Mouse (Mus musculus) cortical plate, adult 2 months (tissue): Measurements from ENCODE around the gene Pomgnt1. TPM values are rescaled to one million over a fixed set of nuclear protein-coding genes. Genes with fewer than 3 reads are reported as not detected.

Source experiments
- H3K27ac ChIP-seq: fragments of 200-500 bp; 2 replicates; pipeline ENCODE4 v1.5.1; 2012; ENCODE audit warnings: low read length, control low read depth, inconsistent platforms; ENCODE audit not compliant: insufficient read depth
- H3K4me1 ChIP-seq: fragments of 200-500 bp; 2 replicates; pipeline ENCODE4 v1.6.1; 2011; ENCODE audit warnings: low read length; ENCODE audit not compliant: control insufficient read depth, insufficient read depth
- H3K4me3 ChIP-seq: fragments of 200-500 bp; 2 replicates; pipeline ENCODE4 v1.5.1; 2011; ENCODE audit warnings: mild to moderate bottlenecking, low read length, control low read depth; ENCODE audit not compliant: insufficient read depth
- CTCF ChIP-seq: fragments of 200-500 bp; IDR thresholded peaks from 2 replicates; pipeline ENCODE4 v1.5.1; 2011; ENCODE audit warnings: mild to moderate bottlenecking, control low read depth, low read length; ENCODE audit not compliant: insufficient read depth; ENCODE audit errors: extremely low read depth
- POLR2A ChIP-seq: fragments of 200-500 bp; IDR thresholded peaks from 2 replicates; pipeline ENCODE4 v1.6.1; 2011; ENCODE audit warnings: mild to moderate bottlenecking, low read length, control low read depth; ENCODE audit not compliant: insufficient read depth; ENCODE audit errors: extremely low read depth
- polyA plus RNA-seq: library from polyadenylated mRNA; depleted of rRNA; stranded (reverse); fragments of >200 nt; gene quantifications from 2 replicates; pipeline ENCODE4 v1.2.3, GENCODE M21; 2012

Pomgnt1 gene
- polyA plus RNA-seq, 1 experiment: 80.3 TPM

DNA sequence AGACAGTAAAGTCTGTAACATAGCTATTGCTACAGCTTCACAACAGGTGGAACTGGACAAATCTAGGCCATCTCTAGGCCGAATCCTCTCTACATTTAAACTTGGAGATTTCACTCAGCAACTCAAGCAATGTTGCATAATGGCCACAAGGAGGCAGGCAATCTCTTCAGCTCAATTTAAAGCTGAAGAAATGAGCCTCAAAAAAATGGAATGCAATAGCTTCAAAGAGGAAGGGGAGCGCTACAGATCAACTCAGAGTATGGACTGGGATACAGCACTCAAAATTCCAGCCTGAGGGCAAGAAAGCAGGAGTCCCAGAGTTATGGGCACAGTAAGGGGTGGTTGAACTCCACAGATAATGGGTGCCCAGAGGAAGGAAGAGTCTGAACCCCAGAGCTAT, 11.3 kb downstream of the Pomgnt1 start:
- TF ChIP-seq CTCF (peak; percentile 60; the same call in 1 of the 2 replicates), POLR2A (no peak)
- Histone ChIP-seq H3K4me1 (no peaks in the 10 kb centered on the region), H3K27ac (no peak overlapping the region), H3K4me3 (no peak overlapping the region)

DNA sequence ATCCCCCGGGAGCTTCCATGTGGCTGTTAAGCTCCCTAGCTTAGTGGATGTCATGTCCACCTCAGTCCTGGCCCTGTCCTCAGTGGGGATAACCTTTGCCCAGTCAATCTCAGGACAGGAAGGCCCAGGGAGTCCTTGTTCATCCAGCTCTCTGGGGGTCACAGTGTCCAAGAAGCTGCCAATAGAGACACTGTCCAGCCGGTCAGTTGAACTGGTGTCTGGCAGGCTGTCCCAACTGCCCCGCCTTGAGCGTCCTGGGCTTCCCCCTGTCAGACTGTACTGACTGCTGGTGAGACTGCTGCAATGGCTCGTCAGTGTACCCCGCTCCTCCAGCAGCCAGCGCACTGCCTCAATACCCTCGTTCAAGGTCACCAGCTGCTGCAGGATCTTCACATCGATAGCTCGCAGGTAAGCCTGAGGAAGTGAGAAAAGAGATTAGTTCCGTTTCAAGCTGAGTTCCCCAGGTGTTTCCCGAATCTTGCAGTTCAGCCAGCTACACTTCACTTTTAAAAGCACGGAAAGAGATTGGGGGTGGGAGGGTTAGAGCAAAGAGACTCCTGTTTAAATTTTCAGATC, 13.9 kb downstream of the Pomgnt1 start:
- TF ChIP-seq POLR2A: no peak
- no peak for TF ChIP-seq CTCF

DNA sequence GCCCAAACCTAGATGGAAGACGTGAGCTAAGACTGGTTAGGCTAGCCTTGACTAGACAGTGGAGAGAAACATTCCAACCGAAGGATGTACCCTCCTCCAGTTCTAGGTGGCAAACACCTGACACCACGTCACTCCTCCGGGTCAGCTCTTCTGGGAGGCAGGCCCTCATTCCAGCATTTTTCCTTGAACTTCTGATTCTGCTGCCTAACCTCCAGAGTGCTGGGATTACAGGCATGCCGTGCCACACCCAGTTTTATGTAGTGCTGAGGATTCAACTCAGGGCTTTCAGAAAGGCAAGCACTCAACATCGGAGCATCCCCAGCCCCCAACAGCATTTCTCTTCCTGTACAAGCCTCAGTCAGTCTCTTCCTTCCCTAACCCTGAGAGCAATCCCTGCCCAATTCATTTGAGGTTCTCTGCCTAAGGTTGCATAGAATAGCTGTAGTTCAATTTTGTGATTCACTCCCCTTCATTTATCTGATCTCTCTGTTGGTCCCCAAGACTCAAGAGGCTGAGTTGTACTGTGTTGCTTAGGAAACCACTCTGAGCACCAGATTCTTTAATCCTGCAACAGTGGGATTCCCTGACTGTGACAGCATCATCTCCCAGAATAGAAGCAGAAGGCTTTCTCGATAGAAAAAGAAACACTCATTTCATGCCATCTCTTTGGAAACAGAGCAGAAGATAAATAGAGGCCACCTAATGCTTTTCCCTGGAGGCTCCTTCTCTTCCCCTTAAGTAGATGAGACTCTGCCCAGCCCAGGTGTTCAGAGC, 17.3 kb downstream of the Pomgnt1 start:
- TF ChIP-seq CTCF (no peak), POLR2A (no peak)
- Histone ChIP-seq H3K4me1 (peaks cover 1% of the 10 kb centered on the region; the same call in 1 of the 2 replicates), H3K4me3 (no peak overlapping the region), H3K27ac (no peak overlapping the region)

More for the DNA sequence above, 13.9 kb downstream of the Pomgnt1 start:
- peaks cover 1% of the 10 kb centered on the region; the same call in 1 of the 2 replicates for H3K4me1 ChIP-seq
- no peak overlapping the region for H3K4me3 ChIP-seq
- H3K27ac ChIP-seq: no peak overlapping the region

DNA sequence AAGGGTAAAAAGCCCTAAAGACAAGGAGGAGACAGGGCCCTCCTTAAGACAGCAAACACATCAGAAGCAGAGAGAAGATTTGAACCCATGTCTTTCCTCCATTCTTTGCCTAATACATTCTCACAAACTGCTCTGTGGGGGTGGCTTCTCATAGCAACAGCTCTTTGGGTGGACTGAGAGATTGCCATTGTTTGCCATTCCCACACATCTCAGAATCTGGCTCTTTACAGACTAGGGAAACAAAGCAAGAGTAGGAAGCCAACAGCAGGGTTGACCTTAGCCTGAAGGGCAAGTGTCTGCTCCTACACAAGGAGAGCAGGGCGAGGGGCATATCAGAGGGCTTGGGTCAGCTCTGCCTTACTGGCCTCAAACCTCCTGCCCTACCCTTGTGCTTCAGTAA, 18.1 kb downstream of the Pomgnt1 start:
- Histone ChIP-seq H3K4me3 (no peak overlapping the region), H3K4me1 (peaks cover 1% of the 10 kb centered on the region; the same call in 1 of the 2 replicates), H3K27ac (peak overlapping the region; percentile 35; the same call in 1 of the 2 replicates)
- no peak for TF ChIP-seq POLR2A
- no peak for TF ChIP-seq CTCF

DNA sequence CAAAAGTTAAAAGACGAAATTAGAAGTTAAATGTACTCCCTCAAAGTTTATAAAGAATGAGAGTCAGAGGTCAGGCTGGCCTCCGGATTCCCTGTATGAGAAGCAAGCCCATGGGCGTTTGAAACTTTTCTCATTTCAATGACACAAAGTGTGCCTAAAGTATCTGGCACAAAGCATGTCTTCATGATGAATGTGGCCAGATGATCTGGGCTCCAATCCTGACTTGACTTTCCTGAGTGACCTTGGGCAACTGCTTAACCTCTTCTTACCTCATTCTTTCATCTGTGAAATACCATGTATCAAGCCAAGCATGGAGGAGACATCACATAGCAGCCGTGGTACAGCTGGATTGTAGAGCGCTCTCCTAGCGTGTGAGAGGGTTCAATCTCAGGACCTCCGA, 18.6 kb downstream of the Pomgnt1 start:
- peaks cover 1% of the 10 kb centered on the region; the same call in 1 of the 2 replicates for H3K4me1 ChIP-seq
- H3K4me3 ChIP-seq: no peak overlapping the region; the same call in 1 of the 2 replicates
- TF ChIP-seq POLR2A: no peak
- TF ChIP-seq CTCF: no peak
- peak overlapping the region; percentile 35; the same call in 1 of the 2 replicates for H3K27ac ChIP-seq

DNA sequence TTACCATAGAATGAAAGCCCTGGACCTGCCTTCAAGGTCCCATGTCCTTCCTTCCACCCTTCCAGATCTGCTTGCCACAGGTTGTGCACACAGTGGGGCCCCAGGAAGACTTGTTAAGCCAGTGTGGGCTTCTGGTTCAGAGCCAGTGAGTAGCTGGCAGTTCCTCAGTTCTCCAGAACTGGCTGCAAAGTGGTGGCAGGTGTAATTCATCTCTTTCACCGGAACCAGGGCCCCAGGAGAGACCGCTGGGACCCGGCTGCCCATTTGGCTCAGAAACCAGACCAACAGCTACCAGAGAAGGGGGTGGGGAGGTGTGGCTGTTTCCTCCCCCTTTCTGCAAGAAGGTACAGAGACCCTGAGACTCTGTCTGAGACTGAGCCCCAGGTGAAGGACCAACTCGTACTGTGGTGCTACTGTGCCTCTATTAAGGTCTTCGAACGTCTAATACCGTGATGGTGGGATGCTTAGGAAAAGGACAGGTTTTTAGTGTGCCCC, 19.7 kb downstream of the Pomgnt1 start:
- no peak overlapping the region for H3K27ac ChIP-seq
- no peak for TF ChIP-seq POLR2A
- no peak for TF ChIP-seq CTCF
- H3K4me3 ChIP-seq: peak overlapping the region; percentile 88
- peaks cover 1% of the 10 kb centered on the region; the same call in 1 of the 2 replicates for H3K4me1 ChIP-seq

DNA sequence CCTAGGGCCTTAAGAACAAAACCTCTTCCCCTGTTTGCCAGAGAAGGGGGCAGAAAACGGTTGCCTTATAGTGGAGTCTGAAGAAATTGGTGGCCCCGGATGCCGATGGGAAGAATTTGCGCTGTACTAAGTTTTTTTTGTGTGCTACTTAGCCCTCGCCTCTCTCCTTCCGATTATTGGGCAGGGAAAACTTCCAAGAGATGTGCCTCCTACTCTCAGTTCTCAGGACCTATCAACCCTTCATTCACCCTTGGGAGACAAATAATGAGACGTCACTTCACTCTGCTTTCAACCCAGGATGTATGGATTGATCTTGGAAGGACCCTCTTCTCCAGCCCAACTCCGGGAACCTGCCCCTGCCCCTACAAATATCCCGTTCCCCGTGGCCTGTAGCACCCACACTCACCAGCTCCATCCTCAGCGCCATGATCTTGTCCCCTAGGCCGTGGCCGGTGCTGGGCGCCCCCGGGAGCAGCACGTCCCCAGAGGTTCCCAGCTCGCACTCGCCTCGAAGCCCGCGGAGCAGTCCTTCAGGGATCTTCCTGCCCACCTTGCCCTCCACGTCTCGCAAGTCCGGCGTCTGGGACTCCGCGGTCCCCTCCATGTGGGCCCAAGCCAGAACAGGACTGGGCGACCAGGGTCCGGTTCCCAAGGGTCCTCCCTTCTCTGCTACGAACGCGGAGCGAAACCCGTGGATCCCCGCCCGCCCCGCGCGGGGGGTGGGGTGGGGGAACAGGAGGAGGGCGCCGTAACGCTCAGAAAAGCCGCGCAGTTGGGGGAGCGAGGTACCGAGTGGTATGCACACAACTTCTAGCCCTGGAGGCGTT, 20.5 kb downstream of the Pomgnt1 start:
- 0 out of 2 replicates have a peak, but pooled peaks have one; percentile 42 for TF ChIP-seq POLR2A
- TF ChIP-seq CTCF: no peak
- peak overlapping the region; percentile 88 for H3K4me3 ChIP-seq
- peaks cover 1% of the 10 kb centered on the region; the same call in 1 of the 2 replicates for H3K4me1 ChIP-seq
- peak overlapping the region; percentile 56 for H3K27ac ChIP-seq

DNA sequence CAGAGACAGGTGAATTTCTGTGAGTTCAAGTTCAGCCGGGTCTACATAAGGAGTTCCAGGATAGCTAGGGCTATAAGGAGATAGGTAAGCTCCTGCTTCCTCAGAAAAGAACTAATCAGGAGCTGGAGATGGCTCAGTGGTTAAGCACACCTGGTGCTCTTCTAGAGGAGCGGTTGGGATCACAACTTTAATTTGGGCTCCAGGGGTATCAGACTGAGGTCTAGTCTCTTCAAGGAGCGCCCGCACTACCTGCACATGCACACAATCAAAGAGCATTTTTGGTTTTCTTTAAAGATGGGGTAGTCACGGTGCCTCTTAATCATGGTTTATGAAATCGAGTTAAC, 26.1 kb downstream of the Pomgnt1 start:
- Histone ChIP-seq H3K4me3 (peak overlapping the region; percentile 79), H3K4me1 (peaks cover 4% of the 10 kb centered on the region)
- no peak for TF ChIP-seq POLR2A
- no peak for TF ChIP-seq CTCF

More for the DNA sequence above, 26.1 kb downstream of the Pomgnt1 start:
- H3K27ac ChIP-seq: peak overlapping the region; percentile 85
